Comparison of ENCODE assay signal across 8 mouse cellular contexts in the genomic region with DNA sequence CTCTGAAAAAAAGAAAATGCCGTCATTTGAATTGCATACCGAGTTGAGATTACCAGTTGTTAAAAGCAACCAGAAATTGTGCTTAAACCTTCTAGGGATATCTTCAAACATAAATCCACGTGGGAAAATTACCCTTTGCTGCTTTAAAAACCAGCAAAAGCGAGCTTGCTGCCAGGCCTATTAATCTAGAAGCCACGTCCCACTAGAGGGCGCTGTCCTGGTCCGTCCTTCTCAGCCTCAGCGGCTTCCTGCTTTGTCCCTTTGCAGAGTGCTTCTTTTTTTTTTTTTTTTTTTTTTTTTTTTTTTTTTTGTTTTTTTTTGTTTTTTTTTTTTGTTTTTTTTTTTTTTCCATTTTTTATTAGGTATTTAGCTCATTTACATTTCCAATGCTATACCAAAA.
A peak's percentile ranks its signal among the peaks of the same experiment; 100 is the strongest.
DNase-seq lines count a peak whose midpoint lies in the region; TF ChIP-seq lines count a peak whose summit lies in the region.
"Had no signal": no experiment of that assay in that cellular context is flagged by ENCODE, and none has a peak within 500 bp of the region (broad histone marks: within the 10 kb centered on the region; RNA-seq: fewer than 3 reads in every experiment).

No protein-coding gene starts in this region.

- H3K4me1 ChIP-seq in ES-Bruce4 (ENCODE audit: control insufficient read depth, insufficient read depth, low read length): no peaks in the 10 kb centered on the region

- H3K4me3 ChIP-seq in C2C12 (ENCODE audit: insufficient read depth, poor library complexity, severe bottlenecking) (no peak overlapping the region), ES-Bruce4 (ENCODE audit: low read depth, low read length) (no peak overlapping the region)
- H3K4me3 ChIP-seq: limb, embryonic 12.5 days had no signal

- peak; percentile 18 for DNase-seq in cerebellum, adult 9-10 months
- DNase-seq in frontal cortex, postnatal 36 days (ENCODE audit: low spot score in 2 of 2): peak; percentile 46 to 69
- DNase-seq in kidney, postnatal 36 days: peak; percentile 58 to 83
- DNase-seq in lung, postnatal 25 days (ENCODE audit: low spot score): peak; percentile 62
- DNase-seq in right cerebral cortex, postnatal 14 days: peak; percentile 80

- TF ChIP-seq CTCF in C2C12 (IDR thresholded peaks at IDR 0.05; ENCODE audit: control insufficient read depth, insufficient read depth, insufficient read length) (peak; percentile 19), ES-Bruce4 (IDR thresholded peaks at IDR 0.05; ENCODE audit: low read depth, low read length) (peak; percentile 71)

- H3K9me3 ChIP-seq in ES-Bruce4 (replicated peaks; ENCODE audit: control insufficient read depth, insufficient read depth, low read length, poor library complexity, severe bottlenecking): no peaks in the 10 kb centered on the region
- H3K9me3 ChIP-seq: limb, embryonic 12.5 days had no signal

- no peak for TF ChIP-seq POLR2A in ES-Bruce4 (IDR thresholded peaks at IDR 0.05; ENCODE audit: insufficient read depth, low read length)

- H3K27me3 ChIP-seq in C2C12 (ENCODE audit: control insufficient read depth, insufficient read depth, insufficient read length) (no peaks in the 10 kb centered on the region), ES-Bruce4 (ENCODE audit: control insufficient read depth, insufficient read depth, low read length, poor library complexity, severe bottlenecking) (no peaks in the 10 kb centered on the region)
- H3K27me3 ChIP-seq: limb, embryonic 12.5 days had no signal

- TF ChIP-seq EP300 in ES-Bruce4 (IDR thresholded peaks at IDR 0.05; ENCODE audit: insufficient read depth, low read depth, low read length): no peak

- no peaks in the 10 kb centered on the region for H3K79me3 ChIP-seq in C2C12 (ENCODE audit: low read depth)

- H3K36me3 ChIP-seq in C2C12 (ENCODE audit: control insufficient read depth, insufficient read depth) (no peaks in the 10 kb centered on the region), ES-Bruce4 (ENCODE audit: control insufficient read depth, insufficient read depth, low read length, poor library complexity, severe bottlenecking) (no peaks in the 10 kb centered on the region)
- H3K36me3 ChIP-seq: limb, embryonic 12.5 days had no signal

- no peaks in the 10 kb centered on the region for H3K79me2 ChIP-seq in C2C12 (ENCODE audit: control insufficient read depth, insufficient read depth)

- H3ac ChIP-seq in C2C12 (ENCODE audit: control insufficient read depth, insufficient read length, low read depth): no peak overlapping the region

- no peak overlapping the region for H3K9ac ChIP-seq in ES-Bruce4 (ENCODE audit: low read depth, poor library complexity, severe bottlenecking)
- H3K9ac ChIP-seq: limb, embryonic 12.5 days had no signal

- no peak overlapping the region for H3K27ac ChIP-seq in ES-Bruce4 (ENCODE audit: insufficient read depth, low read length)
- H3K27ac ChIP-seq: limb, embryonic 12.5 days had no signal

TF ChIP-seq in C2C12, 6 proteins besides CTCF, POLR2A, EP300 and RAD21:
- no peak for TF ChIP-seq MYOD1 (IDR thresholded peaks at IDR 0.05; ENCODE audit: control insufficient read depth, insufficient read length, low read depth)
- TF ChIP-seq CEBPB (IDR thresholded peaks at IDR 0.05; ENCODE audit: low read depth): no peak
- TF ChIP-seq FOSL1 (IDR thresholded peaks at IDR 0.05; ENCODE audit: insufficient read depth, low read length, poor library complexity, severe bottlenecking): no peak
- no peak for TF ChIP-seq MAX (IDR thresholded peaks at IDR 0.05)
- TF ChIP-seq MYOG (IDR thresholded peaks at IDR 0.05; ENCODE audit: control insufficient read depth, extremely low read depth, insufficient read length): no peak
- TF ChIP-seq USF1 (IDR thresholded peaks at IDR 0.05; ENCODE audit: low read depth): no peak

Comparison
In these comparisons a context has a peak if more than half of its experiments do, and no peak if none do; other contexts are left out.
1. DNase-seq: peak in every context shown above with its lines; median percentile 80 in right cerebral cortex, postnatal 14 days; 70 in kidney, postnatal 36 days; 62 in lung, postnatal 25 days; 58 in frontal cortex, postnatal 36 days; 18 in cerebellum, adult 9-10 months.